Mouse (Mus musculus): Measurements from ENCODE around the gene Cyth3.

The Cyth3 gene

GRCm38 (mm10) chr5:143663074-143663687, 40.9 kb downstream of the Cyth3 start:
- no peak for DNase-seq (ENCODE audit: extremely low spot score, low read depth, low spot score)

DNA sequence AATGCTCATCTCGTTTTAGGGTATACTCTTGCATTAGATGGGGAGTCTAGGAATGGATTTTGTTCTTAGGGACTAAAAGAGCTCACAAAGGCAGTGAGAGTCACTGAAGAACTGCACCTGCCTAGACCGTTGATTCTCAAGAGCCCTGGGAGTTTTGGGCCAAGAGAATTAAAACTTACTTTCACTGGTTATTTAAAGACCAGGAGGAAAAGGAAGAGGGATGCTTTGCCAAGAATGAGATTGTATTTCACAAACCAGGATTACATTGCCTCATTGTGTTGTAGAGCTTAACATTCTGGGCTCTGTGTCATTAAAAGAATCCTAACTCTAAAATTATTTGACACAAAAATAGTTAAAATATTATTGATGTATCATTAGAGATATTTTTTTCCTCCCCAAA, 43.3 kb downstream of the Cyth3 start:
- no peak for DNase-seq (ENCODE audit: extremely low spot score, low read depth, low spot score)

DNA sequence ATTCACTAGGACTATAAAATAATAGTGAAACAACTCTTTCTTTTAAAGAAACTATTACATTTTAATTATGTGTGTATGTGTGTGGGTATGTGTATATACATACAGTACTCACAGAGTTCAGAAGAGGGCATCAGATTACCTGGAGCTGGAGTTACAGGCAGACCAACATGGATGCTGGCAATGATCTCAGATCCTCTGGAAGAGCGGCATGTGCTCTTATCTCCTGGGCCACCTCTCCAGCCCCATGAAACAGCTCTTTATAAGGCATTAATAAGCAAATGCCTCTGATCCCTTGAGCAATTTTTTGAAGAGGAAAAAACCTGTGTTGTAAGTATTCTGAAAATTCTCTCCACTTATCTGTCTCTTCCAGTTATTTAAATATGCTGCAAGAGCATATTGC, 43.8 kb downstream of the Cyth3 start:
- no peak for DNase-seq (ENCODE audit: extremely low spot score, low read depth, low spot score)

DNA sequence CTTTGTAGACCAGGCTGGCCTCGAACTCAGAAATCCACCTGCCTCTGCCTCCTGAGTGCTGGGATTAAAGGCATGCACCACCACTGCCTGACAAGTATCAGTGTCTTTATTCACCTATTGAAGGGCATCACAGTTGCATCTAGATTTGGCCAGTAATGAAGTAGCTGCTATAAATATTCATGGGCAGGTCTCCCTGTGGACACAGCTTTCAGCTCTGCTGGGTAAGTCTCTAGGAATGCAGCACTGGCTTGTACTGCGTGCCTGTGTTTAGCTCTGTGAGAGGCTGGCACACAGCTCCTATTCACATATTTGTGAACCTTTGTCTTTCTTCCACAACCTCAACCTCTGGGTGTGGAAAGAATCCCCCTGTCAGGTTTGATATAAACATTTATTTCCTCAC, 46.6 kb downstream of the Cyth3 start:
- DNase-seq (ENCODE audit: extremely low spot score, low read depth, low spot score) = no peak

DNA sequence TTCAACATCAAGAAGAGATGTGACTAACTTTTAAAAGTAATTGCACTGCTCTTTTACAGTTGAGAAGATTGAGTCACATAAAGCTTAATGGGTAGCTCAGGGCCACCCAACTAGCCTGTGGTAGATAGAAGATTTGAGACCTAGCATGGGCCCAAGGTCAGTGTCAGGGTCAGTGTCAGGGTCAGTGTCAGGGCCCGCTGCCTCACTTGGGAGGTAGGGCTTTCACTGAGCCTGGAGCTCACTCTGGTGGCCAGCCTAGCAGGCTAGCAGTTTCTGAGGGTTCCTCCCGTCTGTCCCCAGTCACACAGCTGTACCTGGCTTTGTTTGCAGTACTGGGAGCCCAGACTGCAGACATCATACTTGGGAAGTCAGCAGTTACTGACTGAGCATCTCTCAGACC, 47.1 kb downstream of the Cyth3 start:
- DNase-seq (ENCODE audit: extremely low spot score, low read depth, low spot score) = no peak

DNA sequence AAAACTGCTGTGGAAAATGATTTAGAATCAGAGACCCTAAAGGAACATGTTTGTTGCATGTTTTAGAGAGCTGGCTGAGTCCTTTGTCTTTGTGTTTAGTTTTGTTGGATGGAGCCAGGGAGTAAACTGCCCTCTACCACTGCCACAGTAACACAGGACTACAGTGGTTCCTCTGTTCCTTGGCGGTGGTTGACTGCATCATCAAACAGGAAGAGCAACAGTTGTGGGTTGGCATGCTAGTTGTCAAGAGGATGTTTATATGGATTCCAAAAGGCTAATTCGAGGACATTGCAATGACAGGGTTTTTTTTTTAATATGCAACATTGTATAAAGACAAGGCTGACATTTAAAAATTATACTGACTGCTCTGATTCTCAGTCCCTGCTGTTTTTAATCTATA, 47.6 kb downstream of the Cyth3 start:
- DNase-seq (ENCODE audit: extremely low spot score, low read depth, low spot score) = no peak

GRCm38 (mm10) chr5:143670740-143671415, 48.6 kb downstream of the Cyth3 start:
- no peak for DNase-seq (ENCODE audit: extremely low spot score, low read depth, low spot score)

GRCm38 (mm10) chr5:143674576-143674975, 52.3 kb downstream of the Cyth3 start:
- DNase-seq (ENCODE audit: extremely low spot score, low read depth, low spot score) = no peak

DNA sequence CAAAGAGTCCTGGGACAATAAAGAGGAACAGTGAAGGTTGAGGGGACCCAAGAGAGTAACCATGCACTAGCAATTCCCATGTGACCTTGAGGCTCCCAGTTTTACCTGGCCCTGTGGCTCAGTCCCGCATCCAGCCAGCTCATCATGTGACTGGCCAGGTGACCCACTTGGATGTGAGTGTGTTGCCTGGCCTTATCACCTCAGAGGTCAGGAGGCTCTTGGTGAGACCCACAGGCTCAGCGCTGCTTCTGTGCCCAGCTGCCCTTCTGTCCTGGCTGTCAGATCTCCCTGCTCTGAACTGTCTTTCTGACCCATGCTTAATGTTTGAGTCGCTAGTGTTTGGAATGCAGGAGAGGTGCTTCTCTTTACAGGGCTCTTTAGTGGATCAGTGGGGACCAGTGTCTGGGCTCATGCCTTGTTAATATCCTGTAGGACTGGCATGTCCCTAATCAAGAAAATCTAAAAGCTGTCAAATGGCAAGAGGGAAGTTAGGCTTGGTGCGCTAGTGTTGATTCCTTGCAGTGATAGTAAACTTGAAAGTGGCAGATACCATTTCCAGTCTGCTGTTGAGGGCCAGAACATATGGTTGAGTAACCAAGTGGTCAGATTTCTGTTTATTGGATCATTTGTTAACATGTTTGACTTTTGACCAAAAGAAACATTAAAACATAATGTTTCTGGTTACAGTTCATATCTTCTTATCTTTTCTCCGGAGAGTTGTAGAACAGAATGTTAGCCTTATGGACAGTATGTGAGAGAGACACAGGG, 54.2 kb downstream of the Cyth3 start:
- DNase-seq (ENCODE audit: extremely low spot score, low read depth, low spot score) = no peak

GRCm38 (mm10) chr5:143677363-143677762, 55.1 kb downstream of the Cyth3 start:
- no peak for DNase-seq (ENCODE audit: extremely low spot score, low read depth, low spot score)

DNA sequence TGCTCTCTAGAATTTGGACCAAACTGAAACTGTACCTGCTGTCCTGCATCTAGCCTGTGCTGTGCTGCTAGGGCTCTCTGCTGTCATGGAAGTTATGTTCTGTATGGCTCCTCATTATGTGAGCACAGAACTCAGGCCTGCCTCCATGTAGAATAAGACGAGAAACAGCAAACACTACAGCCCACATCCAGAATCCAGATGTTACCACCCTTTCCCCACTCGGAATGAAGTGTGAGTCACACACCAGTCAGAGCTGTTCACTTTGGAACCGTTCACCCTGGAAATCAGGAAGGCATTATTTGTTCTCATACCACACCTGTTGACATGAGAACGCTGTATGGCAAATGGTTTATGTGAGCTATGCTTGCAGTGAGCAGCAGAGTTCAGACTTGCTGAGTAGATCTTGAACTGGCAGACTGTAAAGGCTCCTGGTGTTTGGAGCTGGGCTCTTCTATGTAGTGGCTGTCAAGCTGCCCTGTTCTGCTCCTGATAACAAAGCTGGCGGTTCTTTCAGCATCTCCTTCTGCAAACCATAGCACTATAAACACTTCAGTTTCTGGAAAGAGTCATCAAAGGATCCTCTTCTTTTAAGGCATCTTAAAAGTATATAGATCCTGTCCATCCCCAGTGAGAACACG, 56.5 kb downstream of the Cyth3 start:
- DNase-seq (ENCODE audit: extremely low spot score, low read depth, low spot score) = no peak

- DNase-seq (ENCODE audit: extremely low spot score, low read depth, low spot score) = no peak
Observed at GRCm38 (mm10) chr5:143679654-143680053, 57.4 kb downstream of the Cyth3 start.

- DNase-seq (ENCODE audit: extremely low spot score, low read depth, low spot score) = no peak
Observed at GRCm38 (mm10) chr5:143683696-143684095, 61.4 kb downstream of the Cyth3 start.

DNA sequence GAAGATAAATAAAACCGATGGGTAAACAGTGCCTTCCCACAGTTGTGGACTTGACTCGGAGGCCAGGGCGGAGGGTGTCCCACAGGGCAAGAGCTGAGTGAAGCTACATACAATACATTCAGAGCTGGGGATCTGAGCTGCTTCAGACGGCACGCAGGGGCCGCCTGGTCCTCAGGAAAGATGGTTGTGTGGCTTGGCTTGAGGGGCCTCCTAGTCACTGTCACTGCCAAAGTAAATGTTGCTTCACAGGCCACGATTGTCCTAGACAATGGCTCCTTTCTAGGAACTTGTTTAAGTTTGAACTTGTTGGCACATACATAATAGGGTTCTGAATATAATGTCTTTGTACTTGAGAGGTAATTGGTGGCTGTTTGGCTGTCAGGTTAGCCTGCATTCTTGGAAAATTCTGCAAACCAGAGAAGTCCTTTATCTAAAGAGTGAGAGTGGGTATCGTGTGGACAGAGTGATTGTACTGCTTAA, 62.7 kb downstream of the Cyth3 start:
- no peak for DNase-seq (ENCODE audit: extremely low spot score, low read depth, low spot score)

GRCm38 (mm10) chr5:143686456-143686855, 64.2 kb downstream of the Cyth3 start:
- no peak for DNase-seq (ENCODE audit: extremely low spot score, low read depth, low spot score)

- DNase-seq (ENCODE audit: extremely low spot score, low read depth, low spot score) = no peak
Observed at GRCm38 (mm10) chr5:143687589-143687988, 65.3 kb downstream of the Cyth3 start.

DNA sequence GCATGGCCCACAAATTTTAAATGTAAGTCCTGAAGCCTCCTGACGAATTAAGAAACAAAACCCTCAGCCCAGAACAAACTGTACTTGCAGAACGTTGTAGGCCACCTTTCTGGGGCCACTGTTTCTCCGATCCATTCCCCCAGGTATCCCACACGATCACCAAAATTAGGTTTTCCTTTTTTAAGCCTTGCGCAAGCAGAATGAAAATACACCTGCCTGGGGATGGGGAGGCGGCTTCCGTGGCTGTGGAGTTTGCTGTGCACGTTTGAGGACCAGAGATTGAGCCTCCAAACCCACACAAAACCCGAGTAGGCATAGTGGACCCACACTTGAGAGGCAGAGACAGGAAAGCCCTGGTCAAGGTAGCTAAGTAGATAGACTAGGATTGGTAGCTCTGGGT, 68.1 kb downstream of the Cyth3 start:
- DNase-seq (ENCODE audit: extremely low spot score, low read depth, low spot score) = no peak

DNA sequence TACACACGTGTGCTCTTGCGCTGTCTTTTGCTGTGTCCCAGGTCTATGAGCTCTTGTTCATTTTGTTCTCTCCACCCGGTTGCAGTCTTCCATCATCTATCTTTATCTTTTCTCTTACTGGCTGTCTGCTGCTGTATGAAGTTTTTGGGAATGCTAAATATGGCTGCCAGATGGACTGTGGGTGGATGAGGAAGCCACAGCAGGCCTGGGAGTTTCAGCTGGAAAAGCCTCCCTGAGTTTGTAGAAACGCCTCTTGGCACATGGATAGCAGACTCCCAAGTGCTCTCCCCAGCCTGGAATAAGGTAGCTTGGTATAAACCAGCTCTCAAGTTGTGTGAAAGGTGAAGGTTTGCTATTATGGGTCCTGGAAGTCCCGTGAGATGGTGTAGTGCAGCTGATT, 68.7 kb downstream of the Cyth3 start:
- no peak for DNase-seq (ENCODE audit: extremely low spot score, low read depth, low spot score)

- DNase-seq (ENCODE audit: extremely low spot score, low read depth, low spot score) = no peak
Observed at GRCm38 (mm10) chr5:143696323-143696722, 74.1 kb downstream of the Cyth3 start.

GRCm38 (mm10) chr5:143698454-143698853, 76.2 kb downstream of the Cyth3 start:
- no peak for DNase-seq (ENCODE audit: extremely low spot score, low read depth, low spot score)

DNA sequence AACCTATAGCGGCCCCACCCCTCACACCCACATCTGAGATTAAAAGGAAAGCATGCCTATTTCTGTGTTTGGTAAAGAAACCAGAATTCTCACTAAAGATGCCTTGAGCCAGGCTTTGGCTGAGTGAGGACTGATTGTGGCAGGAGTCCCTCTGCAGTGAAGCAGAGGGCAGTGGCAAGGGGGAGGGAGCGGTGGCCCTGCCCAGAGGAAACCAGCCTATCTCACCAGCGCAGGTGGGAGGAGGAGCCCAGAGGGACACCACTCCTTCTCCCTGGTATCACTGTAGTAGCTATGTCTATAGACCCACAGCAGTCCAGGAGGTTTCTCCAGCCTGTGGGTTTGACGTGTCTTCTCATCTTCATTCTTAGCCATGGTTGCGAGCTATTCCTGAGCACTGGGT, 78.0 kb downstream of the Cyth3 start:
- DNase-seq (ENCODE audit: extremely low spot score, low read depth, low spot score) = no peak

- DNase-seq (ENCODE audit: extremely low spot score, low read depth, low spot score) = no peak
Observed at GRCm38 (mm10) chr5:143701074-143701473, 78.8 kb downstream of the Cyth3 start.
